Mouse (Mus musculus): ENCODE data around the gene Smc1b. TPM values are rescaled to one million over a fixed set of nuclear protein-coding genes. Genes with fewer than 3 reads are reported as not detected.
A peak's percentile ranks its signal among the peaks of the same experiment; 100 is the strongest.

Smc1b gene
- 0.21 and 0.35 TPM in 2 replicates for polyA plus RNA-seq (2015; fragmentation: Nextera tagmentation; extraction: Ambion mirVana)

- ATAC-seq (ENCODE audit: low read depth): no peak
- no peaks in the 10 kb centered on the region; the same call in 1 of the 2 replicates for H3K27me3 ChIP-seq (ENCODE audit: control insufficient read depth, insufficient read depth, low read depth, low read length)
- H3K4me1 ChIP-seq (ENCODE audit: control insufficient read depth, low read depth, low read length): no peaks in the 10 kb centered on the region; the same call in 1 of the 2 replicates
- no peaks in the 10 kb centered on the region for H3K9me3 ChIP-seq (replicated peaks; ENCODE audit: control insufficient read depth, low read length)
- H3K4me3 ChIP-seq (ENCODE audit: low read depth, low read length): no peak within 1 kb of the TSS
- peak within 1 kb of the TSS; percentile 37 for H3K4me2 ChIP-seq (ENCODE audit: low read depth, low read length)
- no peaks in the 10 kb centered on the region for H3K36me3 ChIP-seq (ENCODE audit: control insufficient read depth, insufficient read depth)
- no peak within 1 kb of the TSS for H3K9ac ChIP-seq (ENCODE audit: low read depth, low read length)
- WGBS (ENCODE audit: insufficient replicate concordance): 30% methylated on average over 55 of the region's 58 CpGs
- H3K27ac ChIP-seq (ENCODE audit: low read length): no peak within 1 kb of the TSS
Measured at GRCm38 (mm10) chr15:85131275-85132192, at the start of gene Smc1b, which contains the start of gene Ribc2. TSS of gene Smc1b (minus strand) at chr15:85131964. TSS of gene Ribc2 (plus strand) at chr15:85132078.

GRCm38 (mm10) chr15:85180368-85180767, 48.6 kb upstream of the Smc1b start:
- no peaks in the 10 kb centered on the region for H3K36me3 ChIP-seq (ENCODE audit: control insufficient read depth, insufficient read depth)
- no peaks in the 10 kb centered on the region for H3K27me3 ChIP-seq (ENCODE audit: control insufficient read depth, insufficient read depth, low read depth, low read length)
- no peak overlapping the region for H3K27ac ChIP-seq (ENCODE audit: low read length)
- H3K9me3 ChIP-seq (replicated peaks; ENCODE audit: control insufficient read depth, low read length): no peaks in the 10 kb centered on the region
- no peak for ATAC-seq (ENCODE audit: low read depth)
- H3K9ac ChIP-seq (ENCODE audit: low read depth, low read length): no peak overlapping the region
- no peak overlapping the region for H3K4me3 ChIP-seq (ENCODE audit: low read depth, low read length)
- no peak overlapping the region for H3K4me2 ChIP-seq (ENCODE audit: low read depth, low read length)
- H3K4me1 ChIP-seq (ENCODE audit: control insufficient read depth, low read depth, low read length): no peaks in the 10 kb centered on the region

GRCm38 (mm10) chr15:85179528-85180180, 47.9 kb upstream of the Smc1b start:
- H3K27ac ChIP-seq (ENCODE audit: low read length): no peak overlapping the region

GRCm38 (mm10) chr15:85178172-85178571, 46.4 kb upstream of the Smc1b start:
- H3K9me3 ChIP-seq (replicated peaks; ENCODE audit: control insufficient read depth, low read length): no peaks in the 10 kb centered on the region
- WGBS (ENCODE audit: insufficient replicate concordance): 38% methylated on average over 6 of the region's 6 CpGs
- H3K27ac ChIP-seq (ENCODE audit: low read length): no peak overlapping the region
- H3K36me3 ChIP-seq (ENCODE audit: control insufficient read depth, insufficient read depth): no peaks in the 10 kb centered on the region
- no peak for ATAC-seq (ENCODE audit: low read depth)
- H3K4me2 ChIP-seq (ENCODE audit: low read depth, low read length): no peak overlapping the region
- no peaks in the 10 kb centered on the region for H3K4me1 ChIP-seq (ENCODE audit: control insufficient read depth, low read depth, low read length)
- H3K27me3 ChIP-seq (ENCODE audit: control insufficient read depth, insufficient read depth, low read depth, low read length): no peaks in the 10 kb centered on the region
- H3K9ac ChIP-seq (ENCODE audit: low read depth, low read length): no peak overlapping the region
- H3K4me3 ChIP-seq (ENCODE audit: low read depth, low read length): no peak overlapping the region

More at GRCm38 (mm10) chr15:85179528-85180180, 47.9 kb upstream of the Smc1b start:
- no peaks in the 10 kb centered on the region for H3K27me3 ChIP-seq (ENCODE audit: control insufficient read depth, insufficient read depth, low read depth, low read length)
- H3K4me2 ChIP-seq (ENCODE audit: low read depth, low read length): no peak overlapping the region
- no peaks in the 10 kb centered on the region for H3K4me1 ChIP-seq (ENCODE audit: control insufficient read depth, low read depth, low read length)
- ATAC-seq (ENCODE audit: low read depth): no peak
- H3K36me3 ChIP-seq (ENCODE audit: control insufficient read depth, insufficient read depth): no peaks in the 10 kb centered on the region
- H3K9ac ChIP-seq (ENCODE audit: low read depth, low read length): no peak overlapping the region
- H3K4me3 ChIP-seq (ENCODE audit: low read depth, low read length): no peak overlapping the region
- 58% methylated on average over 7 of the region's 7 CpGs for WGBS (ENCODE audit: insufficient replicate concordance)
- H3K9me3 ChIP-seq (replicated peaks; ENCODE audit: control insufficient read depth, low read length): no peaks in the 10 kb centered on the region

DNA sequence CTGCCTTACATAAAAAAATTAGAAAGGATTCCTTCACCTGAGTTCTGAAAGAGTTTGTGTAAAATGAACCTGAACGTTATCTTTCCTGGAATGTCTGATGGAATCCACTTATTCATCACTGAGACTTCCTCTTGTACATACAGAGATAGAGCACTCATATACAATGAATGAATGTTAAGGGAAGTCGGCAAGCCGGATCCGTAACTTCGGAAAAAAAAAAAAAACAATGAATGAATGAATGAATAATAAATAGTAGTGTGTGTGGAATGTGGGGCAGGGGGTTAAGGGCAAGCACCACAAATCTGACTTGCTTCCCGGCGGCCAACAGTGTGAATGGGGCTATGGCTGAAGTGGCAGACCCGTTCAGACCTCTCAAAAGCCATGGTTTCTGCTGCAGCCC, 45.8 kb upstream of the Smc1b start:
- no peak overlapping the region for H3K9ac ChIP-seq (ENCODE audit: low read depth, low read length)
- no peaks in the 10 kb centered on the region for H3K36me3 ChIP-seq (ENCODE audit: control insufficient read depth, insufficient read depth)
- no peaks in the 10 kb centered on the region for H3K27me3 ChIP-seq (ENCODE audit: control insufficient read depth, insufficient read depth, low read depth, low read length)
- H3K4me1 ChIP-seq (ENCODE audit: control insufficient read depth, low read depth, low read length): no peaks in the 10 kb centered on the region
- no peak overlapping the region for H3K4me2 ChIP-seq (ENCODE audit: low read depth, low read length)
- 65% methylated on average over 8 of the region's 8 CpGs for WGBS (ENCODE audit: insufficient replicate concordance)
- peak; percentile 45; the same call in 1 of the 2 replicates for ATAC-seq (ENCODE audit: low read depth)
- H3K4me3 ChIP-seq (ENCODE audit: low read depth, low read length): no peak overlapping the region
- no peak overlapping the region for H3K27ac ChIP-seq (ENCODE audit: low read length)
- H3K9me3 ChIP-seq (replicated peaks; ENCODE audit: control insufficient read depth, low read length): no peaks in the 10 kb centered on the region

DNA sequence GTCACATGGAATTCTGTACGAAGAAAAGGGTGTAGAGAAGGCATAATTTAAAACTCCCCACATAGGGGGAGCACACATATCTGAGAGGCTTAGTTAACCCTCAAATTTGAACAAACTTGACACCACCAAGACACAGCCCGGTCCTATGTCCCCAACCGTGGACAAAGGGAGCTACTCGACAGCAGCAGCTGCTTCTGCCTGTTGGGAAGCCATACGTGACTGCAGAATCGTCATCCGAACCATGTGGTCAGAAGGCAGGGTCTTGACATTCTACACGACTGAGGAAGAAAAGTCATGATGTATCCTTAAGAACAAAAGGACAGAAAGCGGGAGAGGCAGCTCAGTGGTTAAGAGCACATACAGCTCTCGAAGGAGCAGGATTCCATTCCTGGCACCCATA, 42.3 kb upstream of the Smc1b start:
- no peaks in the 10 kb centered on the region for H3K9me3 ChIP-seq (replicated peaks; ENCODE audit: control insufficient read depth, low read length)
- H3K27ac ChIP-seq (ENCODE audit: low read length): no peak overlapping the region
- no peaks in the 10 kb centered on the region for H3K36me3 ChIP-seq (ENCODE audit: control insufficient read depth, insufficient read depth)
- no peaks in the 10 kb centered on the region for H3K4me1 ChIP-seq (ENCODE audit: control insufficient read depth, low read depth, low read length)
- WGBS (ENCODE audit: insufficient replicate concordance): 70% methylated on average over 10 of the region's 10 CpGs
- no peaks in the 10 kb centered on the region for H3K27me3 ChIP-seq (ENCODE audit: control insufficient read depth, insufficient read depth, low read depth, low read length)
- no peak for ATAC-seq (ENCODE audit: low read depth)
- H3K4me2 ChIP-seq (ENCODE audit: low read depth, low read length): no peak overlapping the region
- H3K4me3 ChIP-seq (ENCODE audit: low read depth, low read length): no peak overlapping the region
- no peak overlapping the region for H3K9ac ChIP-seq (ENCODE audit: low read depth, low read length)

- H3K36me3 ChIP-seq (ENCODE audit: control insufficient read depth, insufficient read depth): no peaks in the 10 kb centered on the region
- no peak for ATAC-seq (ENCODE audit: low read depth)
- 66% methylated on average over 8 of the region's 8 CpGs for WGBS (ENCODE audit: insufficient replicate concordance)
- no peak overlapping the region for H3K4me3 ChIP-seq (ENCODE audit: low read depth, low read length)
- H3K9ac ChIP-seq (ENCODE audit: low read depth, low read length): no peak overlapping the region
- H3K4me1 ChIP-seq (ENCODE audit: control insufficient read depth, low read depth, low read length): no peaks in the 10 kb centered on the region
- no peaks in the 10 kb centered on the region for H3K27me3 ChIP-seq (ENCODE audit: control insufficient read depth, insufficient read depth, low read depth, low read length)
- no peak overlapping the region for H3K4me2 ChIP-seq (ENCODE audit: low read depth, low read length)
- no peak overlapping the region for H3K27ac ChIP-seq (ENCODE audit: low read length)
- H3K9me3 ChIP-seq (replicated peaks; ENCODE audit: control insufficient read depth, low read length): no peaks in the 10 kb centered on the region
Measured at GRCm38 (mm10) chr15:85173425-85173824, 41.7 kb upstream of the Smc1b start.

GRCm38 (mm10) chr15:85172054-85172453, 40.3 kb upstream of the Smc1b start:
- Histone ChIP-seq H3K9ac (ENCODE audit: low read depth, low read length) (no peak overlapping the region), H3K27ac (ENCODE audit: low read length) (no peak overlapping the region), H3K4me2 (ENCODE audit: low read depth, low read length) (no peak overlapping the region), H3K4me3 (ENCODE audit: low read depth, low read length) (no peak overlapping the region), H3K27me3 (ENCODE audit: control insufficient read depth, insufficient read depth, low read depth, low read length) (no peaks in the 10 kb centered on the region), H3K4me1 (ENCODE audit: control insufficient read depth, low read depth, low read length) (no peaks in the 10 kb centered on the region), H3K9me3 (replicated peaks; ENCODE audit: control insufficient read depth, low read length) (no peaks in the 10 kb centered on the region), H3K36me3 (ENCODE audit: control insufficient read depth, insufficient read depth) (no peaks in the 10 kb centered on the region)
- 49% methylated on average over 2 of the region's 2 CpGs for WGBS (ENCODE audit: insufficient replicate concordance)
- ATAC-seq (ENCODE audit: low read depth): no peak
